Mouse (Mus musculus) cerebellum, adult 2 months (tissue): ENCODE measurements around the gene Spop.

Experiments
- CTCF ChIP-seq: fragments of 200-500 bp; IDR thresholded peaks from 2 replicates; pipeline ENCODE4 v1.5.1; 2011; ENCODE audit warnings: low read depth, mild to moderate bottlenecking, control low read depth, low read length, moderate library complexity, borderline replicate concordance; ENCODE audit not compliant: insufficient read depth
- POLR2A ChIP-seq: fragments of 200-500 bp; IDR thresholded peaks from 2 replicates; pipeline ENCODE4 v1.6.1; 2011; ENCODE audit warnings: low read length, control low read depth, borderline replicate concordance; ENCODE audit not compliant: insufficient read depth

DNA sequence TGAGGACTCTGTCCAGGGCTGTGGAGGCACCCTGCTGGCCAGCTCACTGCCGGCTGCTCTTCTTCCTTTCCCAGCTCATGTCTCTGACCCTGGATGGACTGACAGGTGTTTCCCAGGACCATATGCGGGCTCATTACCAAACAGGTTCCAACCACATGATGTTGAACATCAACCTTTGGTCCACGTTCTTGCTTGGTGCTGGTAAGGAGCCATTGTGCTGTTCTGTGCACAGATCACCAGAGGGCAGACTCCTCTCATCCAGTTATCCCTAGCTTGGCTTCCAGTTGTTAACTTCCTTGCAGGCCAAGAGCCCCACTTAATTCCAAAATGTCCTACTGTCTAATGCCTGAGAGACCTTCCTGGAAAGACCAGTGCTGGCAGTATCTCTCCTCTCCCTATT, 24.9 kb upstream of the Spop start:
- TF ChIP-seq CTCF (peak; percentile 78; the same call in 1 of the 2 replicates), POLR2A (no peak)
